Mouse (Mus musculus): ENCODE results near the gene C1qtnf6. TPM values are rescaled to one million over a fixed set of nuclear protein-coding genes. Genes with fewer than 3 reads are reported as not detected.

The C1qtnf6 gene
- polyA plus RNA-seq, 2 experiments, result 60.1 to 89.1 TPM

DNA sequence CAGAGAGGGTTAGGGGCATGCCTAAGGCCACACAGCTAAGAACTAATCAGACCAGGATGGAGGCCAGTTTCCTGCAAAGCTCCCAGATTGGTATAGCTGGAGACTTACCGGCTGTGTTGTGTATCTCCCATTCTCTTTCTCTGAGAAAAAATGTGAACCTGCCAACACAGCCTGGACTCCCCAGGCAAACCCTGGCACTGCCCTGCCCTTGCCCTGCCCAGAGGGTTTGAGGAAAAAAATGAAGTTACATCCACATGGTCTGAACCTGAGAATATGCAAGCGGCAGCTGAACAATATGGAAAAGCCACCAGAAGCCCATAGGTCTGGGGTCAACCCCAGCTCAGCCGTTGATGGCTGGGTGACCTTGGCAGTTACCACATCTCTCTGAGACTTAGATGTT, 42.0 kb downstream of the C1qtnf6 start:
- no peak overlapping the region for H3K27ac ChIP-seq (replicated peaks; ENCODE audit: low read depth, low read length)
- no peak overlapping the region for H3K9ac ChIP-seq (ENCODE audit: low read depth, low read length, severe bottlenecking)
- 83% methylated on average over 3 of the region's 3 CpGs for WGBS
- H3K27me3 ChIP-seq (ENCODE audit: control insufficient read depth, insufficient read depth, low read length), result no peaks in the 10 kb centered on the region
- ATAC-seq (ENCODE audit: low FRiP score, low read depth) (no peak), DNase-seq (ENCODE audit: low spot score) (no peak)
- H3K4me3 ChIP-seq (replicated peaks; ENCODE audit: low read length), result no peak overlapping the region
- peaks cover 5% of the 10 kb centered on the region; the same call in 1 of the 2 replicates for H3K4me1 ChIP-seq (ENCODE audit: control insufficient read depth, insufficient read depth, low read length)
- H3K9me3 ChIP-seq (ENCODE audit: control insufficient read depth, low read length), result no peaks in the 10 kb centered on the region
- no peak for TF ChIP-seq POLR2A (IDR thresholded peaks at IDR 0.05; ENCODE audit: borderline replicate concordance, extremely low read depth, insufficient read depth, insufficient read length)
- H3K4me2 ChIP-seq (replicated peaks; ENCODE audit: low read depth, low read length, severe bottlenecking), result no peak overlapping the region
- H3K36me3 ChIP-seq (ENCODE audit: control insufficient read depth, insufficient read depth, low read length), result no peaks in the 10 kb centered on the region

DNA sequence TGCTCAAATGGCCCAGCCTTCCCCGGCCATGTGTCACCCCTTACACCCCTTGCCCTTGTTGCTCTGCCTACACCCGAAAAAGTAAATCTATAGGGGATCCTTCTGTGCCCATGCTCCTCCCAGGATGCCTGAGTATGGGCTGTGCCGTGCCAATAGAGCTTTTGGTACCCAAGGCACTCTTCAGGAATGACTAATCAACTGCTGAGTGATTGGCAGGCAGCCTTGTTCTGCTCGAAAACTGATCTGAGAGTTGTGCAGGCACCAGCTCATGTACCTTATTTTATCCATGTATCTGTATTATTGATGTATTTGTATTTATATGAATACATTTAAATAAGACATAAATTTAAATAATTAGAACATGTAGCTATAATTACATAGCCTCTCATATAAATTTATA, 44.1 kb downstream of the C1qtnf6 start:
- DNase-seq (ENCODE audit: low spot score) (no peak), ATAC-seq (ENCODE audit: low FRiP score, low read depth) (no peak)
- peaks cover 5% of the 10 kb centered on the region; the same call in 1 of the 2 replicates for H3K4me1 ChIP-seq (ENCODE audit: control insufficient read depth, insufficient read depth, low read length)
- H3K36me3 ChIP-seq (ENCODE audit: control insufficient read depth, insufficient read depth, low read length), result no peaks in the 10 kb centered on the region
- WGBS, result 66% methylated on average over 4 of the region's 4 CpGs
- H3K27ac ChIP-seq (replicated peaks; ENCODE audit: low read depth, low read length), result no peak overlapping the region
- no peak overlapping the region for H3K4me2 ChIP-seq (replicated peaks; ENCODE audit: low read depth, low read length, severe bottlenecking)
- TF ChIP-seq POLR2A (IDR thresholded peaks at IDR 0.05; ENCODE audit: borderline replicate concordance, extremely low read depth, insufficient read depth, insufficient read length), result no peak
- no peaks in the 10 kb centered on the region for H3K27me3 ChIP-seq (ENCODE audit: control insufficient read depth, insufficient read depth, low read length)
- no peaks in the 10 kb centered on the region for H3K9me3 ChIP-seq (ENCODE audit: control insufficient read depth, low read length)
- H3K4me3 ChIP-seq (replicated peaks; ENCODE audit: low read length), result no peak overlapping the region
- H3K9ac ChIP-seq (ENCODE audit: low read depth, low read length, severe bottlenecking), result no peak overlapping the region

DNA sequence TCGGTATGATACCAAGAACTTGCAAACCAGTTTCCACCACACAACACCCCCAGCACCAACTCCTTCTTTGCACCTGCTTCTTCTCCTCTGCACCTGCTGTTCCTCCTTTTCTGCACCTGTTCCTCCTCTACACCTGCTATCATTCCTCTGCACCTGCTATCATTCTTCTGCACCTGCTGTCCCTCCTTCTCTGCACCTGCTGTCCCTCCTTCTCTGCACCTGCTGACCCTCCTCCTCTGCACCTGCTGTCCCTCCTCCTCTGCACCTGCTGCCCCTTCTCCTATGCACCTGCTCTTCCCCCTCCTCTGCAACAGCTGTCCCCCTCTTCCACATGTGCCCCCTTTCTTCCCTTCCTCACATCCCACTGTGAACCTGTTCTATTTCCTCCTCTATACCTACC, 44.7 kb downstream of the C1qtnf6 start:
- no peak overlapping the region for H3K4me3 ChIP-seq (replicated peaks; ENCODE audit: low read length)
- no peaks in the 10 kb centered on the region for H3K27me3 ChIP-seq (ENCODE audit: control insufficient read depth, insufficient read depth, low read length)

DNA sequence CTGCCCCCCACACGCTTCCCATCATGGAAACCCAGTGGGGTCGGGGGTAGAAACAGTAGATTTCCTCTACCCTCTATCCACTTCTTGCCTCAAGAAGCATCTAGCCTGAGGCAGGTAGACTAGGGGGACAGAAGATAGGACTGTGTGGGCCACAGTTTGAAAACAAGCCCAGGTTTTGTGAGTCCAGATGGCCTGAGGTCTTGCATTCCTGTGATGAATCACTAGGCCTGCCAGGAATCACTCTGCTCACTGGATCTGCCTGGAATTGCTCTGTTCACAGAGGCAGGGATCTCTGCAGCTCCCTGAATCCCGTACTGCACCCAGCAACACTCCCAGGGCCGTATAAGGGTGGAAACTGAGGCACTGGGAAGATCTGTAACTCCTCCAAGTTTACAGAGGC, 47.9 kb downstream of the C1qtnf6 start:
- Histone ChIP-seq H3K4me2 (replicated peaks; ENCODE audit: low read depth, low read length, severe bottlenecking) (no peak overlapping the region), H3K27me3 (ENCODE audit: control insufficient read depth, insufficient read depth, low read length) (no peaks in the 10 kb centered on the region), H3K9me3 (ENCODE audit: control insufficient read depth, low read length) (no peaks in the 10 kb centered on the region), H3K9ac (ENCODE audit: low read depth, low read length, severe bottlenecking) (no peak overlapping the region), H3K4me3 (replicated peaks; ENCODE audit: low read length) (no peak overlapping the region), H3K27ac (replicated peaks; ENCODE audit: low read depth, low read length) (no peak overlapping the region), H3K36me3 (ENCODE audit: control insufficient read depth, insufficient read depth, low read length) (no peaks in the 10 kb centered on the region), H3K4me1 (ENCODE audit: control insufficient read depth, insufficient read depth, low read length) (no peaks in the 10 kb centered on the region)
- no peak for DNase-seq (ENCODE audit: low spot score)
- no peak for ATAC-seq (ENCODE audit: low FRiP score, low read depth)
- no peak for TF ChIP-seq POLR2A (IDR thresholded peaks at IDR 0.05; ENCODE audit: borderline replicate concordance, extremely low read depth, insufficient read depth, insufficient read length)
- WGBS, result 71% methylated on average over 4 of the region's 4 CpGs

More for the DNA sequence above, 44.7 kb downstream of the C1qtnf6 start:
- Histone ChIP-seq H3K36me3 (ENCODE audit: control insufficient read depth, insufficient read depth, low read length) (no peaks in the 10 kb centered on the region), H3K4me2 (replicated peaks; ENCODE audit: low read depth, low read length, severe bottlenecking) (no peak overlapping the region), H3K9me3 (ENCODE audit: control insufficient read depth, low read length) (no peaks in the 10 kb centered on the region), H3K27ac (replicated peaks; ENCODE audit: low read depth, low read length) (no peak overlapping the region), H3K9ac (ENCODE audit: low read depth, low read length, severe bottlenecking) (no peak overlapping the region), H3K4me1 (ENCODE audit: control insufficient read depth, insufficient read depth, low read length) (peaks cover 5% of the 10 kb centered on the region; the same call in 1 of the 2 replicates)
- DNase-seq (ENCODE audit: low spot score) (no peak), ATAC-seq (ENCODE audit: low FRiP score, low read depth) (no peak)
- no peak for TF ChIP-seq POLR2A (IDR thresholded peaks at IDR 0.05; ENCODE audit: borderline replicate concordance, extremely low read depth, insufficient read depth, insufficient read length)
- WGBS, result 92% methylated on average over 1 of the region's 1 CpGs

DNA sequence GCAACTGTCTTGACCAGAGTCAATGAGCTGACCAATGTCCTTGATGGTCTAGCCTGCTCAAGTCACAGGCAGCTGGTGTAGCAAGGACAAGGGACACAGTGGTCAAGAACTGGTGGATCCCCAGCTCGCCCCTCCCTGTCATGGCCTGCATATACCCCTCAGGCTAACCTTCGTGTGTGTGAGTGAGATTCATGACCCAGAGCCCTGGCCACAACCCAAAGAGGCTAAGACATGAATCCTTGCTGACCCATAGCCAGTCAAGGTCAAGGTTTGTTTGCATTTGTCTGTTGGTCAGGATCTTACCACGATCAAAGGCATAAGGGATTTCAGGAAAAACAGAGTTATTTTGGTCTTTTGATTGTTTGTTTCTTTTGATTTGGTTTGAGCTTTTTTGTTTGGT, 48.7 kb downstream of the C1qtnf6 start:
- no peaks in the 10 kb centered on the region for H3K27me3 ChIP-seq (ENCODE audit: control insufficient read depth, insufficient read depth, low read length)
- no peaks in the 10 kb centered on the region for H3K9me3 ChIP-seq (ENCODE audit: control insufficient read depth, low read length)
- no peak overlapping the region for H3K27ac ChIP-seq (replicated peaks; ENCODE audit: low read depth, low read length)
- no peaks in the 10 kb centered on the region for H3K36me3 ChIP-seq (ENCODE audit: control insufficient read depth, insufficient read depth, low read length)
- no peak for ATAC-seq (ENCODE audit: low FRiP score, low read depth)
- no peak for TF ChIP-seq POLR2A (IDR thresholded peaks at IDR 0.05; ENCODE audit: borderline replicate concordance, extremely low read depth, insufficient read depth, insufficient read length)
- no peak for DNase-seq (ENCODE audit: low spot score)
- no peak overlapping the region for H3K4me3 ChIP-seq (replicated peaks; ENCODE audit: low read length)
- no peaks in the 10 kb centered on the region for H3K4me1 ChIP-seq (ENCODE audit: control insufficient read depth, insufficient read depth, low read length)
- no peak overlapping the region for H3K4me2 ChIP-seq (replicated peaks; ENCODE audit: low read depth, low read length, severe bottlenecking)
- H3K9ac ChIP-seq (ENCODE audit: low read depth, low read length, severe bottlenecking), result no peak overlapping the region
- 61% methylated on average over 3 of the region's 3 CpGs for WGBS

DNA sequence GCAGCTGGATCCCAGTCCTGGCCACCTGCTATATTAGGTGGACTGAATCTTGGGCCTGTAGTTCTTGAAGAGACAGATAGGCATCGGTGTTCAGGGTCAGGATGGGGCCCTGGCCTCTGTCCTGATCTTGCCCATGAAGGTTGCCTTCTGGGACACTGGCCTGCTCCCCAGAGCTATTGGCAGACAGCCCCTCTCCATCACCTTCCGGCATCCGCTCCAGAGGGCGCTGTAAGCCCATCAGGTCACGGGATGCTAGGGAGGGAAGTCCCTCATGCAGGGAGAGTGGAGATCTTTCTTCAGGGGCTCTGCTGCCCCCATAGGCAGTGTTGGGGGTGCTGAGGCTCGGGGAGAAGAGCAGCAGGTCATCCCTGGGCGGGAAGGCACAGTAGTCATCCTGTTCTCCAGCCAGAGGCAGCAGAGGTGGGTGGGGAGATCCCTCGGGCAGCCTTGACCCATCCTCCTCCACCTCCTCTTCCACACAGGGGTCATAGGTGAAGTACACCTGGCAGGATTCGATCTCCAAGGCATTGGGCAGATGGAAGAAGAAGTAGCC, 49.7 kb downstream of the C1qtnf6 start:
- no peaks in the 10 kb centered on the region for H3K36me3 ChIP-seq (ENCODE audit: control insufficient read depth, insufficient read depth, low read length)
- H3K27me3 ChIP-seq (ENCODE audit: control insufficient read depth, insufficient read depth, low read length), result no peaks in the 10 kb centered on the region
- TF ChIP-seq POLR2A (IDR thresholded peaks at IDR 0.05; ENCODE audit: borderline replicate concordance, extremely low read depth, insufficient read depth, insufficient read length), result no peak
- H3K4me2 ChIP-seq (replicated peaks; ENCODE audit: low read depth, low read length, severe bottlenecking), result no peak overlapping the region
- H3K27ac ChIP-seq (replicated peaks; ENCODE audit: low read depth, low read length), result no peak overlapping the region
- no peaks in the 10 kb centered on the region for H3K4me1 ChIP-seq (ENCODE audit: control insufficient read depth, insufficient read depth, low read length)
- ATAC-seq (ENCODE audit: low FRiP score, low read depth), result no peak
- no peaks in the 10 kb centered on the region for H3K9me3 ChIP-seq (ENCODE audit: control insufficient read depth, low read length)
- WGBS, result 48% methylated on average over 9 of the region's 9 CpGs
- no peak overlapping the region for H3K9ac ChIP-seq (ENCODE audit: low read depth, low read length, severe bottlenecking)
- H3K4me3 ChIP-seq (replicated peaks; ENCODE audit: low read length), result no peak overlapping the region
- no peak for DNase-seq (ENCODE audit: low spot score)

Data from limb, embryonic 14.5 days (tissue).